Mouse (Mus musculus) lung, postnatal 0 days (tissue): ENCODE results near the gene Acaca.

Experiments
- CTCF ChIP-seq: IDR thresholded peaks from 2 replicates; pipeline ENCODE4 v1.5.1; 2016; ENCODE audit warnings: antibody characterized with exemption, mild to moderate bottlenecking
- EP300 ChIP-seq: IDR thresholded peaks from 2 replicates; pipeline ENCODE4 v1.6.1; 2016; ENCODE audit warnings: antibody characterized with exemption, mild to moderate bottlenecking, control low read depth

DNA sequence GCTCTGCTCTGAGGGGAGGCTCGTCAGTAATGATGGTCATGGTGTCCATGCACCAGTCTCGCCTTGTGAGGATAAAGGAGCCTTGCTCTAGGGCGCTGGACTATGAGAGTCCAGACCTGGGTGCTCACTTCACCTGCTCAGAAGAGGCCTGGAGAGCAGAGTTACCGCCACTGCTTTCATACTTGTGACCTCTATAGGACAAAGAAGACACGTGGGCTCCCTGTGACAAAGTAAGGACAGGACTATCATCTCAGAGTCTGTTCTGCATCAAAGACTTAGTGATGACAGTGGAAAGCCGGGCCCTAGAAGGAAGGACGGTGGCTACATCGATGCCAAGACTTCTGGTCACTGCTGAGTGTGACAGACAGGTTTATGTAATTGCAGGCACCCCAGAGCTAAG is 261.7 kb downstream of the Acaca start:
- TF ChIP-seq CTCF: no peak
- TF ChIP-seq EP300: no peak
